Mouse (Mus musculus): ENCODE data around the gene Ppp1cb. TPM values are rescaled to one million over a fixed set of nuclear protein-coding genes. Genes with fewer than 3 reads are reported as not detected.

The Ppp1cb gene
- polyA plus RNA-seq (2012; rRNA removed): 190 and 201 TPM in 2 replicates

DNA sequence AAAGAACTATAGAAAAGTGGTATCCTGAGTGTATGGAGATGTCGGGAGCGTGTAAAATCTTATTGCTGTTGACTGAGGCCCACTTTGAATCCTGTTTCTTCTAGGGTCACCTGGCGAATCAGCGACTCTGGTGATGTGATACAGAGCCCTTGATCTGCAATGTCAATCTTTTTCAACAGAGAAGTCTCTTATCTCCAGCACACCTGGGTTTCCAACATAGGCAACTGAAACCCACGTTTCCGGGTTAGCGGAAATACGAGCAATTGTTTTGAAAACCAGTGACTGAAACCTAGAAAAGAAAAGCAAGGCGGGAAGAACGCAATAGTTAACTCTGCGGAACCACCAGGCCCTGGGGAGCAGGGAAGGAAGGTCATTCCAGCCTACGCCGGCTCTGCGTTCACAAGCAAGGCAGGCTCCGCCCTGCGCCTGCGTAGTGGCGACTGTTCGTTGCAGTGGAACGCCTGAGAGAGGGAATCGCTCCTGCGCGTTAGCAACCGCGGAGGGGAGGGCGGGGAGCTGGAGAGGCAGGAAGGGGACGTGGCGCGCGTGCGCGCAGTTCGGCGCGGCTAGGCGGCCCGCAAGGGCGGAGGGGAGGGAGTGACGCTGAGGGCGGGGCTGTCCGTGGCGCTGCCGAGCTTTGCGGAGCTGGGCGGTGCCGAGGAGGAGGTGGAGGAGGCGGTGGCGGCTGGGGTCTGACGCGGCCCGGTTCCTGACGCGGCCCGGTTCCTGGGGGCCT lies at the start of gene Ppp1cb:
TSS of gene Ppp1cb (plus strand) at position 436 of the 736 bp plus-strand sequence.

Other genes starting within 250 kb of the Ppp1cb start
- gene Plb1, start 226.1 kb upstream of the Ppp1cb start, polyA plus RNA-seq (2012; rRNA removed): 0.31 and 0.61 TPM in 2 replicates
- gene Yes1, start 152.3 kb downstream of the Ppp1cb start, polyA plus RNA-seq (2012; rRNA removed): 8.2 and 8.7 TPM in 2 replicates

Data from central nervous system, embryonic 18 days (tissue).